Mouse (Mus musculus): Measurements from ENCODE around the gene Otp.

DNA sequence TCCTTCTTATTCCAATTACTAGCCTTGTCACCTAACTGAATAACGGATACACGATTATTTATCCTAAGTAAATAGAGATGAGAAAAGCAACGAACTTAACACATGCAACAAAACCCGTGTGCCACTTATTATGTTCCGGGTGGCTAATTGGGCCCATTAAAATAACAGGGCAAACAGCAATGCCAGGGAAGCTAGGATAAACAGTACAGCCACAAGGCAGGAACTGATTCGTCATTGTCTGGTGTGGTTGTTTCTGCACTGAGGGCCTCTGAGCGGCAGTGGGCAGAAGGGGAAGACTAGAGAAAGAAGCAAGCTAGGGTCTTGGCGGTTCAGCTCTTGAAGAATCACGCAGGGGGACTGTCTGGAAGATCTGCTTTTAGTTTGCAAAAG is 5.3 kb upstream of the Otp start:
- TF ChIP-seq CTCF (IDR thresholded peaks at IDR 0.05; ENCODE audit: low read depth) (no peak), EP300 (IDR thresholded peaks at IDR 0.05; ENCODE audit: low read depth) (no peak)
